Mouse (Mus musculus) thymus, adult 18-20 months (tissue): ENCODE results near the gene Chpf.

Experiments used
- DNase-seq, 2 experiments: peaks; one replicate each; pipeline ENCODE4 v3.0.0; 2022; ENCODE audit warnings: mixed read lengths in 2 of 2

Gene Chpf

GRCm38 (mm10) chr1:75478916-75479634 lies at the start of gene Chpf, which contains the start of gene Tmem198:
Gene Chpf, minus strand, starts transcription at chr1:75479307.
Gene Tmem198, plus strand, starts transcription at chr1:75479532.
- peak; percentile 94 to 95 for DNase-seq

GRCm38 (mm10) chr1:75524679-75525078 lies 45.6 kb upstream of the Chpf start:
- DNase-seq: no peak

DNA sequence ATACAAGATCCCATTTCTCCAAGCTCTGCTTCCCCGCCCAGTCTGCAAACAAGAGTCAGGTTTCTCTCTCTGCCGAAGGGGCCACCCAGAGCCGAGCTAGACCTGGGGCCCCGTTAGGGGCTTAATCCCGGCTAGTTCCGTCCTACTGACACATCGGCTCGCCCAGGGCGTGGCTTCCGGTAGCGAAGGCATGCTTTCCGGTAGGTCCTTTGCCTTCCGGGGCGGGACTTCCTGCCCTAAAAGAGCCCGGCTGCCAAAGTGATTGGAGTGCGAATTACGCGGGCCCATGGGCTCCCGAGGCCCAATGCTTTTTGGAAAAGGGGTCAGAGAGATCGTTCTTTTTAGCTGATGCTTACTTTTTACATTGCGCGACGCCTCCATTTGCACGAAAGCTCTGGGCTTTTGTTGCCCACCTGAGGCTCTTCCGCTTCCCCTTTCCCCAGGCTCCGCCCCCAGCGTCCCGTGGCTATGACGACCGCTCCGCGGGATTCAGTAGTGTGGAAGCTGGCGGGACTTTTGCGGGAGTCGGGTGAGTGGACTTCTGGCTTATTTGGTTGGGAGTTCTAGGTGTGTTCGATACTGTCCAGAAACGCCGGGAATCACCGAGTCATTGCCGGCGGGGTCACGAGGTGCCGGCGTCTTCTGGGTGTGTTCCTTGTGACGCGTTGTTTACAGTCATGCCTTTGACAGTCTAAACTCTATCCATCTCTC lies 42.4 kb upstream of the Chpf start, which contains the start of gene Stk11ip:
TSS of gene Stk11ip (plus strand) at position 209 of the 711 bp plus-strand sequence.
- peak; percentile 83 to 85 for DNase-seq

DNA sequence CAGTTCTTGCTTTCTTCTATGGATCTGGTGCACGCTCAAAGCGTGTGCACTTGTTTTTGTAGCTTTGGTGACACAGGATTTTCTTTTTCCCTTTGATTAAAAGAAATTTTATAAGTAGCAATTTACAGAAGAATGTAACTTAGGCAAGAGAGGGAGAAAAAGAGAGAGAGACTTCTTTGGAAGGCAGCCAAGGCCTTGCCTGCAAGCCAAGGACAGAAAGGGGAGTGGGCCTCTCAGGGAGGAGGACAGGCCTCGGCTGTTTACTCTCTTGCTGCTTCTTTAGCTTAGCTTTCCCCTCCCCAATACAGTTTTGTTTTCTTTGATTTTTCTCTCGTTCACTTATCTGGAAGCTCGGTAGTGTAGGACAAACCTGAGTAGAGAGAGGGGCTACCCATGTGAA lies 40.5 kb upstream of the Chpf start:
- DNase-seq: no peak

DNA sequence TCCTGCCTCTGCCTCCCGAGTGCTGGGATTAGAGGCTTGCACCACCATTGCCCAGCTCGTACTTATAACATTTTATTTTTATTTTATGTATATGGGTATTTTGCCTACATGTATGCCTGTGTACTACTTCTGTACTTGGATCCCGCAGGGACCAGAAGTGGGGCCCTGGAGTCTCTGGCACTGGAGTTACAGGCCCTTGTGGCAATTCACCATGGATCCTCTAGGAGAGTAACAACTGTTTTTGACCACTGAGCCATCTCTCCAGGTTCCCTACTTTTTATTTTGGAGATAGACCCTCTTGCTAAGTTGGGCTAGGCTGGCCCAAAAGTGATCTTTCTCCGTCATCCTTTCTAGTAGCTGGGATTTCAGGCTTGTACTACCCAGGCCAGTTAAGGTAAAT lies 39.3 kb upstream of the Chpf start:
- DNase-seq: no peak

GRCm38 (mm10) chr1:75517984-75518383 lies 38.9 kb upstream of the Chpf start:
- DNase-seq: no peak

DNA sequence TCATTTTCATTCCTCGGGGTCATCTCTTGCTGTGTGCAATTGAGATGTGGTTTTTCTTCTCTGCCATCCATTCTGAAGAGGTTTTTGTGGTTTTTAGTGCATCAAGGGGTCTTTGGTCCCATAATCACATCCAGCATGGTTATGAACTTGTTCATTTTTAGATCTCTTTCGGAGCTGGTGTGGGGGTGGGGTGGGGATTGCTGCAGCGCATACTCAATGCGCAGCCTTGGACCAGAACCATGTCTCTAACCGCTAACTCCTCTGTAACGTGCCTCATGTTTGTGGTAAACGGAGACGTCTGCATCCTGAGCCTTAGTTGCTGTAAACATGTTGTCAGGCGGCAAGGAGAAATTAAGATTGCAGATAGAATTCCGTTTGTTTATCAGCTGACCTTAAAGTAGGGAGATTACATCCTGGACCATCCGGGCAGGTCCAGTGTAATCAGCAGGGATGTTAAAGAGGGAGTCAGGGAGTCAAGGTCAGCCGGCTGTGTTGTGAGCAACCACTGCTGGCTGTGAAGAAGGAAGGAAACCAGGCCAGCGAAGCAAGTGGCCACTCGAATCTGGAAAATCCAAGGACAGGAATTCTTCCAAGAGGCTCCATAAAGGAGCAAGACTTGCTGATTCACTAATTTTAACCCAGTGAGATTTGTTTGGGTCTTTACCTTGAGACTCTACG lies 37.7 kb upstream of the Chpf start:
- no peak for DNase-seq

- DNase-seq: no peak
These were observed 33.4 kb upstream of the Chpf start for GRCm38 (mm10) chr1:75512550-75512949.

- no peak for DNase-seq
These were observed 32.5 kb upstream of the Chpf start for GRCm38 (mm10) chr1:75511437-75512210.

DNA sequence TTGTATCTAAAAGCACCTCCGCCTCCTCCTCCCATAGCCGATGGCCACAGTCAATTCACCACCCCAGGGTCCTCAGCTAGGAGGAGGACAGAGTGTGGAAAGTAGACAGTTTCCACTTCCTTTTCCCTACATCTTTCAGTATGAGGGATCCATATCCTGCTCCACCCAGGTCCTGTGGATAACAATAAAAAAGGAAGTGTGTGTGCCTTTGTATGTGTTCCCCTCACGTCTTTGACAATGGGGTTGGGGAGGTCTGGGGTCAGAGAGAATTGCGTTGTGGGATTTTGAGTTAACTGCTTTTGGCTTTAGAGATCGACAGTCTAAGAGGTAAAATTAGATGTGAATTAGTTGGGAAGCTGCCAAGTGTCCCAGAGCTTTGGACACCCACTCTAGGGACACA lies 31.0 kb upstream of the Chpf start:
- no peak for DNase-seq

- no peak for DNase-seq
These were observed 30.5 kb upstream of the Chpf start for GRCm38 (mm10) chr1:75509586-75509985.

DNA sequence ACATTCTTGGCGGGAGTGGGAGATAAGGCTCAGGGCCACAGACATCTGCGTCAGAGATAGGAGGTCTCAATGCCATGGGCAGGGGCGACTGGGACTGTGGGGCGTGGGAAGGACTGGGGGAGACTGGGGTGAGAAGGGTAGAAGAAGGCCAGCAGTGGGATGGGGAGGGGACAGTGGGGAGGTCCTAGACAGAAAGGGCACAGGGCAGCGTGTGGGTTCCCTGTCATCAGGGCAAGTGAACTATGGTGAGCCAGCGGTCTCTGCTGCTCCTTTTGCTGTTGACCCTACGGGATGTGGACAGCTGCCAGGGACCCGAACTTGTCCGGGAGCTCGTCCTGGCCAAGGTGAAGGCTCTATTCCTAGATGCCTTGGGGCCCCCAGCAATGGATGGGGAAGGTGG lies 27.9 kb upstream of the Chpf start, which contains the start of gene Inha:
TSS of gene Inha (plus strand) at position 72 of the 400 bp plus-strand sequence.
- DNase-seq: no peak

DNA sequence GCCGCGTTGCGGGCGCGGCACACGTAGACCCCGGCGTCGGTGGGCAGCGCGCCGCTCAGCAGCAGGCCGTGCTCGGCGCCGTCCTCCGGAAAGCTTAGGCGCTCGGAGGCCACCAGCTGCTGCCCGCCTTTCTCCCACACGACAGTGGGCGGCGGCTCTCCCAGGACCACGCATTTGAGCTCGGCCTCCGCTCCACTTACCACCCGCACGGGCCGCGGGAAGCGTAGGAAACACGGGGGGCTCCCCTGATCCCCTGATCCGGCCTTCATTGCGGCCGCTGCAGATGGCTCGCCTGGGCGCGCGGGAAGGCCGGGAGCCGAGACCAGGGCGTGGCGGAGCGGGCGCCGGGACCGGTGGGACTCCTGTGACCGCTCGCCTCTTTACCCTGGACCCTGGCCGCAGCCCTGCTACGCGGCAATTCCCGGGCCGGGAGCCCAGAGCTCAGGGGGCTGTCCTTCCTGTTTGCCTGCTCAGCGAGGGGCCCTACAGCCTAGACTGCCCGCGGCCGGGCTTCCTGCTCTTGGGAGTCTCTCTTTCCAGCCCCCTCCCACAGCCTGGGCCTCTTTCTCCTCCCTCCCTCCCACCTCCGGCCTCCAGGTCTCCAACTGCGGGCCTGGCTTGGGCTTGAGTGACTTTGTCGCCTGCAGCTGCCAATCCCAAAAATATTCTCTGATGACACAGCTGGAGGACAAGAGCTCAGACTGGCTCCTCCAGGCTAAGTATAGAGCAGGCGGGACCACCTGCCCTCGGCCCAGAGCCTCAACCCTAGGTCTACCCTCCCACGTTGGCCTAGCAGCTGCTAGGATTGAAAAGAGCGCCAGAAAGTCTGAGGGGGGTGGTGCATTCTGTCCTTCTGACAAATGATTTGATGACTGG lies 27.1 kb upstream of the Chpf start, which contains the start of gene Obsl1:
TSS of gene Obsl1 (minus strand) at position 497 of the 876 bp plus-strand sequence.
- DNase-seq: no peak

- DNase-seq: peak in 1 of 2 experiments; percentile 28
These were observed 26.2 kb upstream of the Chpf start for GRCm38 (mm10) chr1:75505159-75505955.

- no peak for DNase-seq
These were observed 25.3 kb upstream of the Chpf start for GRCm38 (mm10) chr1:75504256-75505045.

GRCm38 (mm10) chr1:75503651-75503980 lies 24.5 kb upstream of the Chpf start:
- DNase-seq: no peak

GRCm38 (mm10) chr1:75502945-75503650 lies 24.0 kb upstream of the Chpf start:
- DNase-seq: no peak

DNA sequence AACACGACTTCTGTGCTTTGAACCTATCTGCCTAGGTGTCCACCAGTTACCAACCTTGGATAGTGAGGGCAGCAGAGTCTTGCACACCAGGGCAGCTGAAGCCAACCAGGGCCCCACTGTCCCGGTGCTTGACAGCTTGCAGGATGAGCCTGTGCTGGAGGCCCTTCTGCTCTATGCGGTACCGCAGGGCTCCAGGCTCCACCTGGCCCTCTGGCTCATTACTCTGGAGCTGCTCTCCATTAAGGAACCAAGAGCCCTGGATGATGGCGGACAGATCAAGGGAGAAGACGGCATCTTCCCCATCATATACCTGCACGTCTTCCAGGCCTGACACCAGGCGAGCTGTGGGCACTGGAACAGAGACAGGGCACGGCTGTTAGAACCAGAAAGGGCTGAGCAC lies 22.8 kb upstream of the Chpf start:
- no peak for DNase-seq

DNA sequence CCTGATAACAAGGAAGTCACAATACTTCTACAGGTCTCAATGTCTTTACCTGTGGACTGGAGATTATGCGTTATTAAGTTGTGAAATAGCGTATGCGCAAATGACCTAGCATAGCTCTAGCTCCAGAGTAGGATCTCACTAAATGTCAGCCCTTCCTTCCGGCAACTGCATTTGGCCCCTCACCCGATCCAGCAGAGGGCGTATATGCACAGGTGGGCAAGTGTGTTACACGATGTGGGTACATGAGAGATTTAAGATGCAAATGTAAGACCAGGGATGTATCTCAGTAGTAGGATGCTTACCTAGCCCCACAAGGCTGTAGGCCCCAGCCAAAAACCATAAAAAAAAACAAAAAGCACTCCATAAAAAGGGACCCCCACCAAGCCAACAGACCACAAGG lies 20.3 kb upstream of the Chpf start:
- DNase-seq: no peak
